Mouse (Mus musculus) layer of hippocampus, adult 9-11 months (tissue): ENCODE measurements around the gene Usp22.

Experiments used
- DNase-seq: peaks from one replicate; pipeline ENCODE4 v3.0.0; 2022

Usp22 gene

GRCm38 (mm10) chr11:61102397-61103339 lies 72.2 kb downstream of the Usp22 start:
- no peak for DNase-seq
